Mouse (Mus musculus) cerebellum, adult 18-20 months (tissue): Measurements from ENCODE around the gene Dpysl4.

Source experiments
- DNase-seq, 2 experiments: peaks; one replicate each; pipeline ENCODE4 v3.0.0; 2021

Dpysl4 gene

GRCm38 (mm10) chr7:139100531-139101095 is 14.8 kb downstream of the Dpysl4 start:
- DNase-seq: peak in 1 of 2 experiments; percentile 37

DNA sequence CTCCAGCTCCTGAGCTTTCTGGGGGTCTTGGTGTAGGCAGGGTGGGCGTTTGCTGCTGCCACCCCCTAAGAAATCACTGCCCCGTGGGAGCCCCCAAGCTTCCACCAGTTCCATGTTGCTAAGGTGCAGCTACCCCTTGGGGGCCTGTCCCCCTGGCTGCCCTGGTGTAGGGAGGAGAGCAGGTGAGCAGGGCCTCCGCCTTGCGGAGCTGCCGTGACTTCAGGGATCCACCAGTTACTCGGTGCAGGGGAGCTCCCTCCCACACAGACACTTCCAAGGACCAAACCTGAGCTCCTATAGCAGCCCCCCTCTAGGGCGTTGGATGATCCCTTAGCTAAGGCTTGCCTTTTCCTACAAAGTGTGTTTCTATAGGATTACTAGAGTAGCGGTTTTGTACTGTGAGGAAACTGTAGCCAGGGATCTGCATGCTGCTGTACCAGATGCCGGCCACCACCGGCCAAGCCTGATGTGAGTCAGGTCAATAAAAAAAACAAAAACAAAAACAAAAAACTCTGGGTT is 15.5 kb downstream of the Dpysl4 start:
- DNase-seq: no peak

DNA sequence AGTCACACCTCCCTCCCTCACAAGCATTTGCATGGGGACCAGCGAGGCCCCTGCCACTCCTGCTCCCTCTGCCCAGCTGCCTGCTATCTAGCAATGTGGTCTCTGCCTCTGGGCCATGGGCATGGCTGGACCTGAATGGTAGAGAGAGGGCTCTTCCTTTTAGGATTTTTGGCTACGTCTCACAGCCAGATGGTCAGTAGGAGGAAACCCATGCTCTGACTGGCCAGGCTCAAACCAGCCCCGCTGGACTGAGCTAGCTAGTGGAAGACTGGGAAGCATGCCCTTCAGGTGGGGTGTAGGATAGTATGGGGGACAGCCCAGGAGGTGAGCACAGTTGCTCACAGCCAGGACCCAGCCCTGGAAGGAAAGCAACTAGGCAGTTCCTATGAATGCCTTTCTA is 16.0 kb downstream of the Dpysl4 start:
- peak; percentile 82 to 92 for DNase-seq

- peak; percentile 50 to 60 for DNase-seq
Observed at GRCm38 (mm10) chr7:139103960-139104381, 18.2 kb downstream of the Dpysl4 start.

DNA sequence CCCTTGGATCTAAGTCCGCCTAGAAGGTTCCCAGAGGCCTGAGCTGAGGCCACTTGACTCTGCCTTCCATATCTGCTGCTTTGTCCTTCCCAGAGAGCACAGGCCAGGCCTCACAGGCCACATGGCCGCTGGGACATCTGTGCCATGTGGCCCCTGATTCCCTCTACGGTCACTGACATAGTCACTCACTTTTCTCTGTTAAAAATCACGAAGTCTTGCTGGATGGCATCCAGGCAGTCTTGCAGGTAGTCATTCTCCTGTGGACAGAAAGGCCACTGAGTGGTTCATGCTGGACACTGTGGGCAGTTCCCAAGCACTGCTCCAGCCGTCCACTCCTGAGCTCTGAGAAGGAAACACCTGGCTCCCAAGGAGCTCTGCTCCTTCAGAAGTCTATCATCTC is 19.3 kb downstream of the Dpysl4 start:
- peak; percentile 25 to 26 for DNase-seq

DNA sequence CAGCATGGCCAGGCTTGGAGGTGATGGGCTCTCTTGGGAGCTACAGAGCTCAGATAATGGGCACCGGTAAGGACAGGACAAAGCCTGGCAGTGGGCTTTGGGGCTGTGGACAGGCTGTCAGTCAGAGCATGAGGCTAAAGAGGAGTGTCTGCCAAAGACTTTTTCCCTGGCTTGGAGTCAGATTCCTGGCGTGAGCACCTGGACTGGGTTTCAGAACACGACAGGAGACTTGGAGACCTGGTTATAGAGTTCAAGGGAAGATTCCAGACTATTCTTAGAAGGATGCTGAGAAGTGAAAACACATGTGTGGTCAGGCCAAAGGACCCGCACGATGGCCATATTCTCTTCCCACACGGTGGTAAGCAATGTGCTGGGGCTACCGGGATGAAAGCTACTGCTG is 19.9 kb downstream of the Dpysl4 start:
- DNase-seq: peak; percentile 82 to 85

DNA sequence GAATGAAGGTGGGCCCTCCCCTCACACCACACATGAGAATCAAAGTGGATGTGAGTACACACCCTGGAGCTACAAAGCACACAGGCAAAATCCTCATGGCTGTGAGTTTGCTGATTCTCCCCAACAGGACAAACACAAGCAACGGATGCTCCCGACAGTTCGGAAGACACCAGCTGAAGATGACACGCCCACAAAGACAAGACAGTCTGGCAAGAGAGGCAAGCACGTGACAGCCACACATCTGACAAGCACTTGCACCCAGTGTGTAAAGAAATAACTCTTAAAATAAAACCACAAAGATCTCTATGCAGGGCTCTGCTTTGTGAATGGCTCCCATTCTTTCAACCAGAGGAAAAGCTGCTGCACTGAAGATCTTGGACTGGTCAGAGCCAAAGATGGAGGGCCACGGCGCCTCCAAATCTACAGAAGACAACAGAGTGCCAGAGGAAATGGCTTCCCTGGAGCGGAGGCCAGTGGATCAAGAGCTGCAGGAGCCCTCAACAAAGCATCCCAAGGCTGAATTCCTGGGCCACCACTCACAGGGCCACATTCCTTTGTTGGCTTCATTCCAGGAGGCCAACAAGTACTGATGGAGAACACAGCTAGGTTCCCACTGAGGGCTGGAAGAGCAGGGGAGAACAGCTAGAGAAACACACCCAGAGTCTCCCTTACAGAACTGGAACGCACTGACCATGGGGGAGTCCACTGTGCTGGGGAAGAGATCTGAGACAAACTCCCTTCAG is 22.3 kb downstream of the Dpysl4 start:
- DNase-seq: no peak

DNA sequence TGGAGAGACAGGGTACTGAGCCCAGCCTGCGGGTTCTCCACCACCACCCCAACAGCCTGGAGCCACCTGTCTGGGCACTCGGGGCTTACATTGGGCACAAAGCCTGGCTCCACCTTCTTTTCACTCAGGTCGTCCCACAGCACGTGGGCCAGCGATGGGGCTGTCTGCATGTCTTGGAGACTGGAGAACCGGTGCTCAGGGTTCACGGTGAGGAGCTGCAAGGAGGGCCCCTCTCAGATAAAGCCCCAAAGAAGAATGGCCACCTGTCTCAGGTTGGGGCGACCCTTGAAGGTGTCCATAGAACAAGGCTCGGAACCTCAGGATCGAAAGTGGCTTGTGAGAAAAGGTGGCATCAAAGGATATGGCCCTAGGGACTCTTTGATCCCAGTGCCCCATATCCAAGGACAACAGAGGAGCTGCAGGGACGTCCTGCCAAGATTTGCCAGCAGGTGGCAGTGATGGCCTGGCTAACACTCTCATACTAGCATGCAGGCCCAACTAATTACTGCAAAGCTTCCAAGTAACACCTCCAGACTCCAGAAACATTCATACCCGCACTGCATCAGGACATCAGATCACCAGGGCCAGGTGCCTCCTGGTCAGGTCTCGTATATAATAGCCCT is 33.5 kb downstream of the Dpysl4 start:
- DNase-seq: peak; percentile 87 to 91

GRCm38 (mm10) chr7:139119775-139120153 is 34.0 kb downstream of the Dpysl4 start:
- no peak for DNase-seq

DNA sequence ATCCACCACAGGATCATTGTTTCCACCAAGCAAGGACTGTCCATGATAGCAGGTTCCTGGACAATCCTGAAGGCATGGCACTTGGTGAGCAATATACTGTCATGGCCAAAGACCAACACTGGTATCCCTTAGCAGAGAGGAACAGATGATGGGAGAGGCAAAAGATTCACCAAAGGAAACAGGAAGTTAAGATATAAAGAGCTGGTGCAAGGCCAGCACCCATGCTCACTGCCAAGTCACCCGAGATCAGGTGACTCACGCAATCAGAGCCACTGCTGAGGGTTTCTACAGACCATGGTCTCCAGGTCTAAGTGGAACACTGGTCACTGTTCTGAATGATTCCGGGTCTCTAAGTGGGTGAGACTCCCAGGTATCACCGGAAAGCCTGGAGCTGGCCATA is 40.1 kb downstream of the Dpysl4 start:
- DNase-seq: no peak

DNA sequence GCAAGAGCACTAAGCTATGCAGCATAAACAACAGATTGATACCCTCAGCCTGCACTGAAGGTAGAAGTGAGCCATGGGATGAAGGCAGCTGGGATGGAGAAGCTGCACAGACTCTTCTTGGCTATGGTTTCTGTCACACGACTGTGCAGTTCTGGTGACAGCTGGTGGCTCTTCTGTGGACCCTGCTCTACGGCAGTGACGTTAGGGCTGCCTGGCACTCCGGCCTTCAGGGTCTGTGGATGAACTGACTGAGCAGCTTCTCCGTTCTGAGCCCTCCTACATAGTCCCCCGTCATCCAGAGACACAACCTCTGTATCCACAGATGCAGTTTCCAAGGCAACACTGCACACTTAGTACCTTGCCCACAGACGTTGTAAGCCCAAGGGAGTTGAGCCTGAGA is 40.7 kb downstream of the Dpysl4 start:
- DNase-seq: no peak

DNA sequence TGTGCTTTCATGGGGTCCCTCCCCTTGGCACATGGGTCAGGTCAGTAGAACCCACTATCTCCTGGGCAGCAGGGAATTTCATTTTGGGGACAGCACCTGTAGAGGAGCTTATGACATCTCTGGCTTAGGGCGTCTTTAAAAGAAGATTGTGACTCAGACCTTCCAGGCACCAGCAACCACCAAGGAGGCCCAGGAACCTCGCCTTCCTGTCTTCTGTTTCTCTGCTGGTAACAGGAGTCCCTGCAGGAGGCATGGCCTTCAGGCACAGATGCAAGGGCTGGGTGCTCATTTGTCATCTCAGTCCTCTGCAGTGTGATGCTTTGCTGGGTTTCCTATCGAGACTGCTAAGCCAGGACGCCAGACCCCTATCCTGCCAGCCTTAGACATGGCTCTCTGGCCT is 43.2 kb downstream of the Dpysl4 start:
- DNase-seq: no peak

DNA sequence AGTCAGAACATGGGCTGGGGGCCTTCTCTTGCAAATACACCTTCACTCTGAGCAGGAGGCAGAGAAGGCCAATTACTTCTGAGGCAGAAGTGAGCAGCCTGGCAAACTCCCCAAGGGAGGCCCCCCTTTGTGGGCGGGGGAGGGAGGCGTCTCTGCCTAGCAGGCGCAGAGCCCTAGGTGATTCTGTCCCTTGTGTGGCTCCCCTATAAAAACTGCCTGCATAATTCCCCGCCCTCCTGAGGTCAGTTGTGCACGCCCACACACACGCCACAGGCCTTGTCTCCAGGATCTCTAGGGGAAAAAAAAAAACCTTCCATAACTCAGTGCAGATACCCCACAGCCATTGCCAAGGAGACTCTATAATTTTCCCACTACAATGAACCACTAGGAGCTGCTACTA is 44.6 kb downstream of the Dpysl4 start:
- no peak for DNase-seq

DNA sequence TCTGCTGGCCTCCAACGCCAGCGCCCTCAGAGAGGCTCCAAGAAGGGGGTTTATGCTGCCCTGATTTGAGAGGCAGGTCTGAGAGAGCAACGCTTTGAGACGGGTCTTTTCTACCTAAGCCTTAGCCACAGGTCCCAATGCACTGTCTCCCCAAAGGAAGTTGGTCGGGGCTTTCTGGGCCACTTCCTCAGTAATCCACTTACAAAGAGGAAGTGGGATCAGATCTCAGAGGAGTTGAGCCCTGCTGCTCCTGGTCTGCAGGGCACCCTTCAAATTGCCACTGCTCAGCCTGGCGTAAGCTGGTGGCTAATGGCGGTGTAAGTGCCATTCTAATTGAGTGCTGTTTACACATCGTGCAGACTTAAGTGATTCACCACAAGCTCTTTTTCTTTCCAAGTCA is 45.7 kb downstream of the Dpysl4 start:
- no peak for DNase-seq

DNA sequence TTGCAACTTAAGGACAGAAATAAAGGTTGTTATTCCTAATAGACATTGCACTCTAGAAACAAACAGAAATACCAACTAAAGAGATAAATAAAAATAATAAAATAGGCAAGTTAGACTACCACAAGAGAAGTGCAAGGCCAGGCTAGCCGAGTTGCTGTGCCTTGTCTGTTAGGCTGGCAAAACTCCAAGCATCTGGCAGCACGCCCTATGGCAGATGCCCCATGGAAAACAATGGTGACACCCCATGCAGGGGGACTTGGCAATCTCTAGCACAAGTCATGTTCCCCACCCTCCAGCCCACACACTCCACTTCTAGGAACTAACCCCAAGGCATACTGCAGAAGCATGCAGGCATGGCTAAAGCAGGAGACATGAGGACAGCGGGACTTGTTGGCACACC is 47.6 kb downstream of the Dpysl4 start:
- DNase-seq: peak; percentile 59 to 73

GRCm38 (mm10) chr7:139135236-139135635 is 49.4 kb downstream of the Dpysl4 start:
- DNase-seq: no peak

- DNase-seq: no peak
Observed at GRCm38 (mm10) chr7:139136906-139137491, 51.2 kb downstream of the Dpysl4 start.

DNA sequence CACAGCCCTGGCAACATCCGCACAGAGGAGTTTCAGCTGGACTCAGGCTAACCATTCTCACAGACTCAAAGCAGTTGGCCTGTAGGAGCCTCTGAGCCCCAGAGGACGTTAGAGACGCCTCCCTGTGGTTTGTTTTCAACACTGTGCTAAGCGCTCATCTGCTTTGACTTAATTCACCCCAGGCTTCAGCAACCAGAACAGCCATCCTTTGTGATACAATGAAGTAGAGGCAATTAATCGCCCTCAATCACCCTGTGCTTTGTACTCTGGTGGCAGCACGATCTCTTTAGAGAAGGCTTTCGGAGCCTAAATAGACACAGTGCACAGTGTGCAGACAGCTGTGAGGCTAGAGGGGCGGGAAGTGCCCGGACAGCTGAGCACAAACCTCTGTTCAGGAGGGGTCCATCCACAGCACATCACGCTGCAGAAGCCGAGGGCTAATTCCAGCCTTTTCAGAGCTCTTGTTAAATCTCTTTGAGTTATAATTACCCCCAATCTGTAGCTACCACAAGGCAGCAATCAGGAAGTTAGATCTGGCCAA is 54.2 kb downstream of the Dpysl4 start:
- no peak for DNase-seq

DNA sequence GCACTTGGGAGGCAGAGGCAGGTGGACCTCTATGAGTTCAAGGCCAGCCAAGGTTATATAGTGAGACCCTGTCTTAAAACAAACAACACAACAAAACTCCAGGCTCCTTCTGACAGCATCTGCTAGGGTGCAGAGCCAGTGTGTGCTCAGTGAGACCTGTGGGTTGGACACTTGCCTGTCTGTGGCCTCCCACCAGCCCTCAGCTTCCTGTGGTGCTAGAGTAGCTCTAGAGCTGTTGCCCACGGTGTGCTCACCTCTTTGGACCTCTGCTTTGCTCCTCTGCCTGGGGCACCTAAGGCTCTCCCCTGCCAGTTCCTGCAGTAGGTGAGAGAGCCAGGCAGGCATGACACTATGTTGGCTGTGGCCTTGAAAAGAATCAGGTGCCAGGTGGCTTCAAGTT is 58.0 kb downstream of the Dpysl4 start:
- no peak for DNase-seq

DNA sequence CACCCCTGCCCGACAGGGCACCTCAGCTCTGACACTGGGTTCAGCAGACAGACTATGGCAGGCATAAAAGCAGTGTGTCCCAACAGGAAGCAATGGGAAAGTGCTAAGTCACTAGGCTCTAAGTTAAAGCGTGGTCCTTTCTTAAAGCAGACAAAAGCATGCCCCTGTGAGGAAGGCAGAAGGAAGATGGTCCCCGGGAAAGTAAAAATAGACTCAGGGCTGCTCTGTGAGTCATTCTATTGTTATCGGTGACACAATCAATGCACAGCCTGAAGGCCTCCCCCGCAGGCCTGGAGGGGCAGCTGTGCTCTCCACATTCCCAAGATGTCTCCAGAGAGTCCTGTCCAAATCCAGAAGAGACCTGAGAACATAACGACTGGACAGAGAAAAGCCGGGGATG is 60.1 kb downstream of the Dpysl4 start:
- DNase-seq: no peak

GRCm38 (mm10) chr7:139147360-139147759 is 61.6 kb downstream of the Dpysl4 start:
- no peak for DNase-seq

- no peak for DNase-seq
Observed at GRCm38 (mm10) chr7:139149373-139149772, 63.6 kb downstream of the Dpysl4 start.

- DNase-seq: no peak
Observed at GRCm38 (mm10) chr7:139151116-139151515, 65.3 kb downstream of the Dpysl4 start.
